Mouse (Mus musculus): ENCODE measurements around the gene Gm1979.
"Not testable (repeated sequence)": the region's sequence is repeated elsewhere in the genome, so short reads cannot be mapped to it uniquely, and the experiment has no call there.

The Gm1979 gene

DNA sequence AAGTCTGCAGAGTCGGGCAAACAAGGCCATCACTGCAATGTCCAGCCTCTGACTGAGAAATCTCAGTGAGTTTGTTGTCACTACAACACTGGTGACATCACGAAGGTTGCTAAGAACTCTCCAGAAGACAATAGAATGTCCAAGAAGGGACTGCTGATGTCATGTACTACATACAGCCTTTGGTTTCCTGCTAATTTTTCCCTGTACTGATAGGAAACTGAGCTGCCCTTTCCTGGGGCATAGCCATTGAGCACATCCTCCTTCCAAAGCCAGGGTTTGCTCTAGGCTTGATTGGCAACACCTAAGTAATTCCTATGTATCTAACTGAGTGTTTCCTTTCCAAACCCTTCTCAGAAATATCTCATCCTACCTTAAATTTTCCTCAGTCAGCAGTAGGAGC is at the start of gene Gm1979:
Gene Gm1979 (minus strand): TSS at position 101 of the 400 bp plus-strand sequence.
- DNase-seq (ENCODE audit: low read depth in 1 of 2, low spot score in 2 of 2), result not testable (repeated sequence)

- not testable (repeated sequence) for DNase-seq (ENCODE audit: low read depth in 1 of 2, low spot score in 2 of 2)
Measured at GRCm38 (mm10) chr5:26039458-26039857, 34.9 kb upstream of the Gm1979 start, which contains the start of gene Speer4a. Gene Speer4a (minus strand): TSS chr5:26039558.

DNA sequence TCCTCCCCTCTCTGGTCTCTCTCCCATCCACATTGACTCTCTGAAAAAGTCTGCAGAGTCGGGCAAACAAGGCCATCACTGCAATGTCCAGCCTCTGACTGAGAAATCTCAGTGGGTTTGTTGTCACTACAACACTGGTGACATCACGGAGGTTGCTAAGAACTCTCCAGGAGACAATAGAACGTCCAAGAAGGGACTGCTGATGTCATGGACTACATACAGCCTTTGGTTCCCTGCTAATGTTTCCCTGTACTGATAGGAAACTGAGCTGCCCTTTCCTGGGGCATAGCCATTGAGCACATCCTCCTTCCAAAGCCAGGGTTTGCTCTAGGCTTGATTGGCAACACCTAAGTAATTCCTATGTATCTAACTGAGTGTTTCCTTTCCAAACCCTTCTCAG is 18.2 kb upstream of the Gm1979 start, which contains the start of gene Gm5862:
Gene Gm5862 (minus strand): TSS at position 101 of the 400 bp plus-strand sequence.
- DNase-seq (ENCODE audit: low read depth in 1 of 2, low spot score in 2 of 2), result not testable (repeated sequence)

- DNase-seq (ENCODE audit: low read depth in 1 of 2, low spot score in 2 of 2), result not testable (repeated sequence)
Measured at GRCm38 (mm10) chr5:26007697-26008096, 3.1 kb upstream of the Gm1979 start.

- not testable (repeated sequence) for DNase-seq (ENCODE audit: low read depth in 1 of 2, low spot score in 2 of 2)
Measured at GRCm38 (mm10) chr5:26006937-26007695, 2.5 kb upstream of the Gm1979 start.

GRCm38 (mm10) chr5:25988550-25988949 is 16.0 kb downstream of the Gm1979 start, which contains the start of gene Gm21698:
Gene Gm21698 (minus strand): TSS chr5:25988650.
- not testable (repeated sequence) for DNase-seq (ENCODE audit: low read depth in 1 of 2, low spot score in 2 of 2)

DNA sequence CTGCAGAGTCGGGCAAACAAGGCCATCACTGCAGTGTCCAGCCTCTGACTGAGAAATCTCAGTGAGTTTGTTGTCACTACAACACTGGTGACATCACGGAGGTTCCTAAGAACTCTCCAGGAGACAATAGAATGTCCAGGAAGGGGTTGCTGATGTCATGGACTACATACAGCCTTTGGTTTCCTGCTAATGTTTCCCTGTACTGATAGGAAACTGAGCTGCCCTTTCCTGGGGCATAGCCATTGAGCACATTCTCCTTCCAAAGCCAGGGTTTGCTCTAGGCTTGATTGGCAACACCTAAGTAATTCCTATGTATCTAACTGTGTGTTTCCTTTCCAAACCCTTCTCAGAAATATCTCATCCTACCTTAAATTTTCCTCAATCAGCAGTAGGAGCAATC is 32.0 kb downstream of the Gm1979 start, which contains the start of gene Gm21680:
Gene Gm21680 (minus strand): TSS at position 101 of the 400 bp plus-strand sequence.
- not testable (repeated sequence) for DNase-seq (ENCODE audit: low read depth in 1 of 2, low spot score in 2 of 2)

- DNase-seq (ENCODE audit: low read depth in 1 of 2, low spot score in 2 of 2), result not testable (repeated sequence)
Measured at GRCm38 (mm10) chr5:25957050-25957449, 47.5 kb downstream of the Gm1979 start.

- not testable (repeated sequence) for DNase-seq (ENCODE audit: low read depth in 1 of 2, low spot score in 2 of 2)
Measured at GRCm38 (mm10) chr5:25956611-25957010, 48.0 kb downstream of the Gm1979 start.

DNA sequence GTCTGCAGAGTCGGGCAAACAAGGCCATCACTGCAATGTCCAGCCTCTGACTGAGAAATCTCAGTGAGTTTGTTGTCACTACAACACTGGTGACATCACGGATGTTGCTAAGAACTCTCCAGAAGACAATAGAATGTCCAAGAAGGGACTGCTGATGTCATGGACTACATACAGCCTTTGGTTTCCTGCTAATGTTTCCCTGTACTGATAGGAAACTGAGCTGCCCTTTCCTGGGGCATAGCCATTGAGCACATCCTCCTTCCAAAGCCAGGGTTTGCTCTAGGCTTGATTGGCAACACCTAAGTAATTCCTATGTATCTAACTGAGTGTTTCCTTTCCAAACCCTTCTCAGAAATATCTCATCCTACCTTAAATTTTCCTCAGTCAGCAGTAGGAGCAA is 50.3 kb downstream of the Gm1979 start, which contains the start of gene Gm21671:
Gene Gm21671 (minus strand): TSS at position 101 of the 400 bp plus-strand sequence.
- not testable (repeated sequence) for DNase-seq (ENCODE audit: low read depth in 1 of 2, low spot score in 2 of 2)

Measured in monocyte, adult 2 months (primary cell).